Mouse (Mus musculus) liver, postnatal 0 days (tissue): ENCODE results near the gene Cct8.
A peak's percentile ranks its signal among the peaks of the same experiment; 100 is the strongest.

ENCODE experiments used
- CTCF ChIP-seq: sonication (generic); IDR thresholded peaks from 2 replicates; pipeline ENCODE4 v1.5.1; 2016; ENCODE audit warnings: antibody characterized with exemption, low read depth
- EP300 ChIP-seq: IDR thresholded peaks from 2 replicates; pipeline ENCODE4 v1.6.1; 2016; ENCODE audit warnings: antibody characterized with exemption, low read depth, mild to moderate bottlenecking

DNA sequence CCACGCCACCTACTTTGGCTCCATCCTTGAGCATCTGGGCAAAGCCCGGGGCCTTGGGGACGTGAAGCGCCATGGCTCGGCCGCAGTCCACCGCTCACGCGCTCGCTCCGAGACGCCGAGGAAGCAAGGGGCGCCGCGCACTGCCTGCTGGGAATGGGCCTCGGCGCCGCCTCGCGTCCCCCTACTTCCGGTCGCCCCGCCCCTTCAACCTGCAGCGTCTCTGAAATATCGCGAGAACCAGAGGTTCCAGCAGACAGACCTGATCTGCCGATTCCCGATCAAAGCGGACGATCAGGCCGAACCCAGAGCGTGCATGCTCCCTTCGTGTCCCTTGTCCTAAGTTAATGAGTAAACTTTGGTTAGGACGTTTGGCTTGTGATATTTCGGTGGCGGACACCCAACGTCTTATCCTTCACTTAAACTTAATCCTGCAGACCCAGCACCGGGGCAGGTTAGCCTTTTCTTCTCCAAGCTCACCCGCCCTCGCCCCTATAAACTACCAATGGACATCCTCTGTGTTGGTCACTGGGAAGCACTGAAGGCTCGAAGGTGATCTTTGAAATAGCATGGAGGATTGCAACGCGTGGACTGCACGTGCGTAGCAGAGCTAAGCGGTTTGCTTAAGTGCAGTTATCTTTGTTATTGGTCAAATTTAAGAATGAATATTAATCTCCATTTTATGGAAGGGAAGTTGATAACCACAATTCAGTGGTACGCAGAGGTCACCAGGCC, at the start of gene Cct8:
- TF ChIP-seq CTCF (no peak), EP300 (peak; percentile 91)
